Mouse (Mus musculus) inflammation-experienced regulatory T-cells, adult 6 months (primary cell): ENCODE data around the gene Dazap1. TPM values are rescaled to one million over a fixed set of nuclear protein-coding genes. Genes with fewer than 3 reads are reported as not detected.

Experiments
- ATAC-seq: one replicate; pipeline ENCODE4 v1.8.0; 2017
- polyA plus RNA-seq, 3 experiments: library from polyadenylated mRNA; unstranded; fragments of 100-300 nt; shearing (Covaris generic); gene quantifications; one replicate each; pipeline ENCODE4 v1.2.1; 2017

The Dazap1 gene
- polyA plus RNA-seq, 3 experiments from 2014 or later = 12.3 to 14.4 (median 14.0) TPM

DNA sequence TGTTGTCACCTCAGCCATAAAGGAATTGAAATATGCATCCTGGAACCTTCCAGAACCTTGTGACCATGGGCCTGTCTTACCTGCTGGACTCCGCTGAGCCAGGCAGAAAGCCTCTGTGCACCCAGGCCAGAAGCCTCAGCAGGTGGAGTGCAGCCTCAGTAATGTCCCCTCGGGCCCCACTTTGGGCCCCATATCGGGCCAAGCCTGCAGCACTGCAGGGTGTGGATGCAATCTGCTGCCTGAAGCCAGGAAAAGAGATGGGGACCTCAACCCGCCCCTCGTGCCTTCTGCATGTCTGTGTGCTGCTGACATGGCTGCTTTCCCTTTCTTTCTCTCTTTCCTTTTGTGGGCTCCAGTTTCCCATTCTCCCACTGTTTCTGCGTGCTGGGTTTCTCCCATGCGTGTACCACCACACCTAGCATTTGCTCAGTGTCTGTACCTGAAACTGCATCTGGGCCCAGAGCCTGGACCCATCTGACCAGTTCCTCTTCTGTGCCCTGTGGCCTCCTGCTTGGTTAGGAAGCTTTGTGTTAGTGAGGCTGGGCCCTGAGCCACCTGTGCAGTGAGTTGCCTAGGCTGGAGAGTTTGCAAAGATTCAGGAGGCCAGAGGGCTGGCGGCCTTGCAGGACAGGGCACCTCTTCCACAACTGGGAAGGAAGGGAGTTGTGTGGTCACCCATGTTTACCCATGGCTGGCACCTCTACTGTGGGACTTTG, 10.7 kb downstream of the Dazap1 start:
- no peak for ATAC-seq

DNA sequence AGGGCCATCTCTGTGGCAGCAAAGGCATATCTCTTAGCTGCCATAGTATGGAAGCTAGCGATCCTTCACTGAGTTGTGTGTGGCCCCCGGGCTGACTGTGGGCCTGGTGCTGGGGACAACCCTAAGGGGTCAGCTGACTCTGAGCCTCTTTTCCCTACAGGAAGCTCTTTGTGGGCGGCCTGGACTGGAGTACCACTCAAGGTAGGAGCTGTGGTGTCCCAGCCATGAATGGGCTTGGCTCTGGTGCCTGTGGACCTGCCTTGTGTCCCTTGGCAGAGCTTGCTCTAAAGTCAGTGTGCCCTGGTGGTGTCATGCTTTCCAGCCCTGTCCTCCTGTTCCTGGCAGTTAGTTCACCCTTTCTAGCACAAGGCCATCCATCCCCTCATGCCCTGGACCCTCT, 12.6 kb downstream of the Dazap1 start:
- ATAC-seq = no peak

DNA sequence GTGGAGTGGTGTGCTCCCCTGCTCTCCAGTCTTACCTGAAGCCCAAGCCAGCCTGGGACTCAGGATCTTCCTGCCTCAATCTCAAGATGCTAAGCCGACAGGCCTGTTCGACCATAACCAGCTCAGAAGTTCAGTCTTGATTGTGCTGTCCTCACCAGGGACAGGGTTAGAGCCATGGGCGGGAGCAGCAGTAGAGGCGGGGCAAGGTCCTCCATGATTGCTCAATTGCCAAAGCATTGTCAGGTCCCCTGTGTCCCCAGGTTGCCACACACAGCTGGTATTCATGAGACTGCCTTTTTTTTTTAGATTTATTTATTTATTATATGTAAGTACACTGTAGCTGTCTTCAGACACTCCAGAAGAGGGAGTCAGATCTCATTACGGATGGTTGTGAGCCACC, 15.0 kb downstream of the Dazap1 start:
- no peak for ATAC-seq

GRCm38 (mm10) chr10:80278390-80278789, 17.1 kb downstream of the Dazap1 start:
- ATAC-seq = no peak

- no peak for ATAC-seq
Observed at GRCm38 (mm10) chr10:80279273-80279672, 18.0 kb downstream of the Dazap1 start.

GRCm38 (mm10) chr10:80281304-80281703, 20.0 kb downstream of the Dazap1 start:
- ATAC-seq = no peak

DNA sequence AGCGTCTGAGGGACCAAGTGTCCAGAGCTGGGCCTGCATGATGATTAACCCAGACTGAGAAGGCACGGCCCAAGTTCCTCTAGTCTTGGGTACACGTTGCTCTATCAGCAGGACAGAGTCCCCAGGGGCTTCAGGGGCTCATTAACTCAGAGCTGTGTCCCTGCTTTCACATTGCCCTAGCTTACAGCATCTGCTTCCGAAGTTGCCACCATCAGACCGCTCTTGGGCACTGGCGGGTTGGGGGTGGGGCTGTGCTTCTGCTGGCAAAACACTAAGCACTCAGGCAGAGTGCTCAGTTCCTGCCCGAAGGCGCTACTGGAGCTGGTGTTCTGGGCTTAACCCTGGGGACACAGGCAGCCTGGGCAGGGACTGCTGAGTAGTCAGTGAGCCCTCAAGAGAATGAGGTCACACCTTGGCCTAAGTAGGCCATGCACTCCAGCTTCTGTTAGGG, 20.7 kb downstream of the Dazap1 start:
- no peak for ATAC-seq

GRCm38 (mm10) chr10:80282481-80283441, 21.5 kb downstream of the Dazap1 start:
- no peak for ATAC-seq

DNA sequence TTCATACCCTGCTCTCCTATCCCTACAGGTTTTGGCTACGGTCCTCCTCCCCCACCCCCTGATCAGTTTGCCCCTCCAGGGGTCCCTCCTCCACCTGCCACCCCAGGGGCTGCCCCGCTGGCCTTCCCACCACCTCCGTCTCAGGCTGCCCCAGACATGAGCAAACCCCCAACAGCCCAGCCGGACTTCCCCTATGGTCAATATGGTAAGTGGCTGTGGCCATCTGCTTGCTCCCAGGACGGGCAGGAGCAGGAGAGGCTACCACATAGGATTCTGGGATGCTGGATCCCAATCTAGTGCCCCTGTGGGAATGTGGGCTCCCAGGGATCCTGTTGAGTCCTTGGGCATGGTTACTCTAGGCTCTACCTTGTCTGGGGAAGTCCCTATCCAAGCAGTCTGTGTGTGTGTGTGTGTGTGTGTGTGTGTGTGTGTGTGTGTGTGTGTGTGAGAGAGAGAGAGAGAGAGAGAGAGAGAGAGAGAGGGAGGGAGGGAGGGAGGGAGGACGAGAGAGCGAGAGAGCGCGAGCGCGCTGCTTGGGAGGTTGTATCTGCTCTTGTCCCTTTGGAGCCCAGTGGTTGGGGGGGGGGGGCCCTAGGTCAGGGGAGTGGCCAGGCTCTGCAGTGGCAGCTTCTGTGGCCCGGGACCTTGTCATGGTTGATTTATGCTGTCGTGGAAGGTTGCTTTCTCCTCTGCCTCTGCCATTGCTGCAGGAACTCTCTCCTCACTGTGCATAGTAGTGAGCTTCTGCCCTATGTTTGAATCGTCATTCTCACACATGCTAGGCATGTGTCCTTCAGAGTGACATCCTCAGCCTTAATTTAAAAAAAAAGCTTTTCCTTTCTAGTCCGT, 24.2 kb downstream of the Dazap1 start:
- ATAC-seq = no peak

GRCm38 (mm10) chr10:80288097-80288496, 26.8 kb downstream of the Dazap1 start:
- ATAC-seq = no peak

DNA sequence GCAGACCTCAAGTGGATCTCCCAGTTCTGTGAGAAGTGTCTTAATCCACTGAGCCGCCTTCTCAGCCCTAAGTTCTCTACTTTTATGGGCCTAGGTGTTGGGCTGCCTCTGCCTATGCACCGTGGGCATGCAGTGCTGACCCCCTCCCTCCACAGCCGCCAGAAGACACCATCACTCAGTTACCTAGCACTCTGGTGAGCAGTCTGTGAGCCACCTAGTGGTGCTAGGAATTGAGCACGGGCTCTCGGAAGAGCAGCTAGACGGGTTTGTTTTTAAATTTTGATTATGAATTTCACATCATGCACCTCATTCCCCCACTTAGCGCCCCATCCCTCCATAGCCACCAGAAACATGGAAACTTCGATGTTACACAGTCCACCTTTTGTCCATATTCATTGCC, 27.4 kb downstream of the Dazap1 start:
- ATAC-seq = no peak

- ATAC-seq = peak; percentile 89
Observed at GRCm38 (mm10) chr10:80292251-80293146, 31.2 kb downstream of the Dazap1 start, which contains the start of gene Rps15. Rps15 (plus strand) TSS chr10:80292453.

GRCm38 (mm10) chr10:80293325-80293724, 32.0 kb downstream of the Dazap1 start:
- ATAC-seq = no peak

- ATAC-seq = no peak
Observed at GRCm38 (mm10) chr10:80294311-80294710, 33.0 kb downstream of the Dazap1 start.

- no peak for ATAC-seq
Observed at GRCm38 (mm10) chr10:80294788-80295303, 33.6 kb downstream of the Dazap1 start.

DNA sequence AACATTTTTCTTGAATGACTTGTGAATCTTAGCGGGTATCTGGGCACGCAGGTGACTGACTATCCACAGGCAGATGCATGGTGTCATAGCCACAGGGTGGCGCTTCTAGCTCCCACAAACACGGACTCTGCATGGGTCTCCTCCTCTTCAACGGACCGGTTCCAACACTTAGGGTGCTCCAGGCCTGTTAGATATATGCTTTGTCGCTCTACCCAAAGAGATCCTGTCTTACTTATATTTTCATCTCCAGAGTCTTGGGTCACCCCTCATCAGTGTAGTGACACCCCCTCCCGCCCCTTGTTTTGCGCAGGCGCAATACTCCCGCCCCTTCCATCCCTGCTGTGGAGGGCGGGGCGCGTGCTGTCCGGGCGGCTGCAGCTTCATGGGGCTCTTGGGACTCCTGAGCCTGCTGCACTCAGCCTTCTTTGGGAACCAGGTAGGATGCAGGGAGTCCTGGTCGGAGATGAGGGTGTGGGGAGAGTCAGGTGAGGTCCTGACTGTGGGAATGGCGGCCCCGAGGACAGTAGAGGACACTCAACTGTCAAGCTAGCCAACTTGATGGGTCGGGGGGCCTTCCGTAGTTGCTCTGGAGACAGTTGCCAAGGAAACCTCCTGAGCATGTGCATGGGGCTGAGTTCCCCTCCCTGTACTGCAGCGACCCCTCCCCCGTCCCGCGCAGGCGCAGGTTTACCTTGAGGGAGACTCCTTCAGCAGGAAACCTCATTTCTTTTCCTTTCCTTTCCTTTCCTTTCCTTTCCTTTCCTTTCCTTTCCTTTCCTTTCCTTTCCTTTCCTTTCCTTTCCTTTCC, 34.5 kb downstream of the Dazap1 start, which contains the start of gene Apc2:
Gene Apc2, plus strand, starts transcription at position 360 of the 808 bp plus-strand sequence.
- ATAC-seq = peak; percentile 40

GRCm38 (mm10) chr10:80296824-80297223, 35.5 kb downstream of the Dazap1 start:
- ATAC-seq = no peak

GRCm38 (mm10) chr10:80297526-80298133, 36.3 kb downstream of the Dazap1 start:
- ATAC-seq = no peak

DNA sequence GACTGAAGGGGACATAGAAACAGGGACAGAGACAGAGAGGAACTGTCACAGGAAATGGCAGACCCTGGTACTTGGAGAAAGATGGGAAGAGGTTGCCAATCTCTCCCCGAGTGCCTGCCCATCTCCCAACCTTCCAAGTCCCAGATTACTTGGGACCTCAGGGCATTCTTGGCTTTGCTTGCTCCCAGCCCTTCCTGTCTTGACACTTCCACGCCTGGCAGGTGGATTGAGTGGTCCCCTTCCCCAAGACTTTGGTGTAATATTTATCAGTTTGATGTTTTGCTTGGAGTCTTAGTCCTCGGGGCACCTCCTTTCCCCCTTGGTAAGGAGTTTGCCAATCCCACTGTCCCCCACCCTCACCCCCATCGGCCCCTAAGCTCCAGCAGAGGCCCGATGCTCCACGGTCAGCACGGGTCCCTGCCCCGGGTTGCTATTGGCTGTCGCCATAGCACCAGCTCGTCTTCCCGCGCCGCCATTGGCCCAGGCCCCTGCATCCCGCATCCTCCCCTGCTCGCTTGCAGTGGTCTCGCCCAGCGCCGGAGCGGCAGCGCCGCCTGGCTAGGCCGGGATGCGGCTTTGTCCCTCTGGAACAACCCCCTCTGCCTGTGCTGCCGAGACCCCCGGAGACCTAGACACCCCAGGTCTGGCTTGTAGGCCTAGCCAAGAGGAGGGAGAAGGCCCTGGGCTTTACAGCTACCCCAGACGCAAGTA, 37.4 kb downstream of the Dazap1 start:
- ATAC-seq = no peak
